Mouse (Mus musculus) liver, embryonic 15.5 days (tissue): ENCODE results near the gene Pou2f1. TPM values are rescaled to one million over a fixed set of nuclear protein-coding genes. Genes with fewer than 3 reads are reported as not detected.
A peak's percentile ranks its signal among the peaks of the same experiment; 100 is the strongest.

ENCODE experiments used
- ATAC-seq: fragments of 200-750 bp; cut with Nextera tagmentation; 2 replicates; pipeline ENCODE4 v1.8.0; 2017; ENCODE audit warnings: moderate number of reproducible peaks, mild to moderate bottlenecking, moderate library complexity; ENCODE audit not compliant: insufficient read depth
- H3K27ac ChIP-seq: fragments of 300-500 bp; sonication (generic); replicated peaks from 2 replicates; pipeline ENCODE4 v1.5.1; 2015; ENCODE audit warnings: mild to moderate bottlenecking, inconsistent platforms
- H3K27me3 ChIP-seq: fragments of 300-500 bp; sonication (generic); 2 replicates; pipeline ENCODE4 v1.6.1; 2015; ENCODE audit warnings: mild to moderate bottlenecking, inconsistent platforms
- H3K36me3 ChIP-seq: fragments of 300-500 bp; sonication (generic); replicated peaks from 2 replicates; pipeline ENCODE4 v1.6.1; 2015; ENCODE audit warnings: moderate library complexity, mild to moderate bottlenecking, inconsistent platforms
- H3K4me1 ChIP-seq: fragments of 300-500 bp; sonication (generic); replicated peaks from 2 replicates; pipeline ENCODE4 v1.6.1; 2015; ENCODE audit warnings: inconsistent platforms
- H3K4me2 ChIP-seq: fragments of 300-500 bp; sonication (generic); 2 replicates; pipeline ENCODE4 v1.6.1; 2015; ENCODE audit warnings: moderate library complexity, mild to moderate bottlenecking, inconsistent platforms
- H3K4me3 ChIP-seq: fragments of 300-500 bp; sonication (generic); replicated peaks from 2 replicates; pipeline ENCODE4 v1.5.1; 2015; ENCODE audit warnings: mild to moderate bottlenecking, inconsistent platforms
- H3K9ac ChIP-seq: fragments of 300-500 bp; sonication (generic); 2 replicates; pipeline ENCODE4 v1.6.1; 2015; ENCODE audit warnings: moderate library complexity, mild to moderate bottlenecking, inconsistent platforms
- H3K9me3 ChIP-seq: fragments of 300-500 bp; sonication (generic); replicated peaks from 2 replicates; pipeline ENCODE4 v1.6.1; 2016; ENCODE audit warnings: inconsistent platforms
- WGBS: fragments of 180-500 bp; shearing (Covaris S2); methylation state at CpG from one replicate; pipeline ENCODE4 v1.1.7; 2015; ENCODE audit warnings: mixed read lengths; ENCODE audit not compliant: insufficient replicate concordance; 5-methylcytosine and 5-hydroxymethylcytosine counted together
- polyA plus RNA-seq: library from polyadenylated mRNA; unstranded; fragments of >200 nt; fragmentation: Nextera tagmentation; extraction: Ambion mirVana; gene quantifications from 2 replicates; pipeline ENCODE4 v1.2.1, GENCODE M21; 2015

The Pou2f1 gene
- polyA plus RNA-seq, 1 experiment from 2014 or later: 3.0 TPM

DNA sequence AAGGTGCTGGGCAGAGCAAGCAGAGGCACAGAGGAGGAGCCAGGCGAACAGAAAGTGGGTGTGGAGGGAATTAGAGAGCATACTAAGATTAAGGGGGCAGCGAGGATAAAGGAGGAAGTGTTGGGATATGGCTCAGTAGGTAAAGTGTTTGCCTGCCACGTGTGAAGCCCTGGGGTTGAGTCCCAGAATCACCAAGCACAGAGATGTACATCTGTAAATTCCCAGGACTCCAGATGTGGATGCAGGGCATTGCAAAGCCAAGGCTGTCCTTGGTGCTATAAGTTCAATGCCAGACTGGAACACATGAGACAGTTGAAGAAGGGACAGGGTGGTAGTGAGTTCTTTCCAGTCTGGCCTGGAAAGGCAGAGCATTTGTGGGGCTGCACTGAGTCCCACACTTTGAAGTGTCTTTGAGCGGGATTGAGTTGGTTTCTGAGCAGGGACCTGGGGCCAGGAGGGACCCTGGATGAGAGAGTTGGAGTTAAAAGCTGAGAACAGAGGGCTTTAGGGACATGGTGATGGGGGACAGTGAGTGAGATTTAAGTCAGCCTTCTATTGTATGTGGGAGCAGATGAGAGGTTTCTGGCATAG lies 149.3 kb downstream of the Pou2f1 start:
- Histone ChIP-seq H3K4me1 (peaks cover 24% of the 10 kb centered on the region), H3K36me3 (no peaks in the 10 kb centered on the region), H3K4me3 (no peak overlapping the region), H3K9ac (no peak overlapping the region), H3K9me3 (no peaks in the 10 kb centered on the region), H3K4me2 (no peak overlapping the region), H3K27ac (no peak overlapping the region), H3K27me3 (no peaks in the 10 kb centered on the region)
- no peak for ATAC-seq
- WGBS: 40% methylated on average over 4 of the region's 4 CpGs

DNA sequence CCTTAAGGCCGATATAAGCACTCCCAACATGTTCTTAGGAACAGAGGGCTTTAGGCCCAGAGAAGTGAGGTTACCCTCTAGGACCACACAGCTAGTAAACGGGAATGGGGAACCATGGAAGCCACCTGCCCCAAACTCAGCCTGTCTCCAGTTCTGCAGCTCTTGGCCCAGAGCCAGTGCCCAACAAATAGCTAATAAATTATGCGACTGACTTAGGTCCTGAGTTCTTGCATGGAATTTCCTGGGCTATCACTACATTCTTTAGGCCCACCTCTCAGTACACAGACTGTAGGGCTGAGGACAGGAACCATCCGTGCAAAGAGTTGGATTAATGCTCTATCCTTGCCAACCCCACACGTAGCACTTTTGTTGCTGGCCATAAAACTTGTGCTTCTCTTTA lies 150.3 kb downstream of the Pou2f1 start:
- Histone ChIP-seq H3K4me2 (no peak overlapping the region), H3K9ac (no peak overlapping the region), H3K9me3 (no peaks in the 10 kb centered on the region), H3K27ac (no peak overlapping the region), H3K4me1 (peaks cover 24% of the 10 kb centered on the region), H3K36me3 (no peaks in the 10 kb centered on the region), H3K27me3 (peaks cover 2% of the 10 kb centered on the region), H3K4me3 (no peak overlapping the region)
- no peak for ATAC-seq
- WGBS: 66% methylated on average over 5 of the region's 5 CpGs

DNA sequence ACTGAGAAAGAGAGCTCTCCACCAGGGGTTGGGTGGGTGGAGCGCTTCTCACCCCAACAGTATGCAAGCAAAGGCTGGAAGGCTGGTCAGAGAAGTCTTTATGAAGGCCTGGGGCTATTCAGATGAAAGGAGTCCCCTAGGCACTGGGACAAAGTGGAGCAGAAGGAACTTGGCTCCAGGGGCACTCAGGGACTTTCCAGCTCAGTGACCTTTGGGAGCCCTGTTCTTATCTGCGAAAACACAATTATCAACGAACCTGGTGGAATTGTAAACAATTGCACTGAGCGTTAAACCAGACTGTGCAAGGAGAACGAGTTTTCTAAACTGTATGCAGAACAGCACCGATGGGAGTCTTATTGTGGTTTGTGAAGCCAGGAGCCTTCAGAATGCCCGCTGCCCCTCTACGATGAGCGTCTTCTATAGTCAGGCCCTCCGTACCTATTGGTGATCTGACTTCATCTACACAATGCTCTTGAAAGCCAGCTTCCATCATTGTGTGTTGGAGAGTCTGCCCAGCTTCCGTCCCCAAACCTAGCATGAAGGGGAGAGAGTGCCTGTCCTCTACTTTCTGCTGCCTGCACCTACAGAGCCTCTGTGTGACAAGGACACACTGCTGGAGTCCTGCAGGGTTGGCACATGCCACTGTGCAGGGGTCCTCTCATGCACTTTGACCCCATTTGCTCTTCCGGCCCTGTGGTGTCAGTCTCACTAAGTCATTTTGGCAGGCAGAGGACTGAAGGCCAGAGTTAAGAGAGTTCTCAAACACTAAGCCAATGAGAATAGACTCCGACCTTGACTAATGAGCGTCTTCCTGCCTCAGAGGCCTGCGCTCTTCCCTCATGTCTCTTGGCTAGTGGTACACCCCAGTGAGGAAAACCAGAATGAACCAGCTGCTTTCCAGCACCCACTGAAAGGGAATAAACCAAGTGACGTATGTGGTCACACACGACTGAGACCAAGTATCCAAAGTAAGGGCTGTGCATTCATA lies 152.7 kb downstream of the Pou2f1 start:
- H3K4me1 ChIP-seq: peaks cover 35% of the 10 kb centered on the region
- peaks cover 24% of the 10 kb centered on the region for H3K27me3 ChIP-seq
- H3K9me3 ChIP-seq: no peaks in the 10 kb centered on the region
- H3K36me3 ChIP-seq: no peaks in the 10 kb centered on the region
- WGBS: 55% methylated on average over 17 of the region's 17 CpGs
- no peak overlapping the region for H3K27ac ChIP-seq
- no peak overlapping the region for H3K4me3 ChIP-seq
- H3K4me2 ChIP-seq: peak overlapping the region; percentile 13; the same call in 1 of the 2 replicates
- H3K9ac ChIP-seq: no peak overlapping the region
- ATAC-seq: no peak

DNA sequence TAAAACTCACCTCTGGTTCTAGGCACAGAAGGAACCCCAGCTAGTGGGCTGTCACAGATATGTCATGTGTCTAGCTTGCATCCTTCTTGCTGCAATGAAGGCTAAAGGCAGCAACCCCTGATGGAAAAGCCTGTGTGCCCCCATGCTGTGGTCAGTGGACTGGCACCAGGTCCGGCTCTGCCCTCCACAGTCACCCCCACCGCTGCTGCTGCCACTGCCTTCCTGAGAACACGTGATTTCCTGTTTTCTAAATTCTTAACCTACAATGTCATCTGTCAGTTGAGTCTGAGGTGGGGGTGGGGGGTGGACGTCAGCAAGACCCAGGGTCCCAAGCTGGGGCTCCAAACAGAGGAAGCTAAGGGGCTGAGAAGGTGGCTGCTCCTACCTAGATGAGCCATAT lies 153.6 kb downstream of the Pou2f1 start:
- WGBS: 8% methylated on average over 4 of the region's 4 CpGs
- no peak for ATAC-seq
- H3K4me1 ChIP-seq: peaks cover 37% of the 10 kb centered on the region
- no peak overlapping the region for H3K4me3 ChIP-seq
- H3K27ac ChIP-seq: no peak overlapping the region
- no peak overlapping the region for H3K4me2 ChIP-seq
- H3K9me3 ChIP-seq: no peaks in the 10 kb centered on the region
- H3K36me3 ChIP-seq: no peaks in the 10 kb centered on the region
- H3K9ac ChIP-seq: no peak overlapping the region
- H3K27me3 ChIP-seq: peaks cover 32% of the 10 kb centered on the region

DNA sequence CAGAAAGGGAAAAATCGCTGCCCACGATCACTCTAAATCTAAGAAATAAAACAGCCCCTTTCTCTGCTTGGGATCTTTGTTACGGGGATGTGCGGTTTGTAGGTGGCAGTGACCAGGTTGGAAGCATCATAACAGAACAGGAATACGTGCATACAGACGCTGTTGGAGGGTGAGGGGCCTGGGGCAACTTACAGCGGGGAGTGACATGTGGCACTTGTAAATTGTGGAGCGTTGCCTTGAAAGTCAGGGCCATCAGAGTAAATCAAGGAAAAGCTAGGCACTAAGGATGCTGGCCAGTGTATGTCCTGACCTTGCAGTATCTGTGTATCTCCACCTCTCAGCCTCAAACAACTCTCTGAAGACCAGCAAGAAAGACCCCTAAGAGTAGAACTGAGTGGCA lies 154.1 kb downstream of the Pou2f1 start:
- H3K9ac ChIP-seq: no peak overlapping the region
- ATAC-seq: no peak
- no peaks in the 10 kb centered on the region for H3K36me3 ChIP-seq
- H3K4me3 ChIP-seq: no peak overlapping the region
- peaks cover 37% of the 10 kb centered on the region for H3K27me3 ChIP-seq
- WGBS: 78% methylated on average over 8 of the region's 8 CpGs
- H3K4me2 ChIP-seq: no peak overlapping the region
- H3K27ac ChIP-seq: no peak overlapping the region
- no peaks in the 10 kb centered on the region for H3K9me3 ChIP-seq
- H3K4me1 ChIP-seq: peaks cover 33% of the 10 kb centered on the region

DNA sequence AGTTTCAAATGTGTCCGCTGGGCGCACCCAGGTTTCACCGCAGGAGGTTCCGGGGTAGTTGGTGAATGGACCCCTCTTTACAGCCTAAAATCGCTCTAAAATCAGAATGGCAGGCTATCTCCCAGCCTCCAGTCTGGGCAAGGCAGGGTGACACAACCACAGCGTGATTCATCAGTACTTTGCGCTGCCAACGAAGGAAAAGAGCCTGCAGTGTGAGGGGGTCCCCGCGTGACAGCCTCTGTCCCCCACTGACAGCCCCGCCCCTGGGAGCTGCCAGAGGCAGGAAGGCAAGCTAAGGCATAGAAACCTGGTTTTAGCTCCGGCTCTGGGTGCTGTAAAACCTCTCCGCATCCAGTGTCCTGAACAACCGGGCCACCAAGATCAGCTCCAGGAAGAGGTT lies 157.1 kb downstream of the Pou2f1 start:
- H3K27me3 ChIP-seq: peaks cover 66% of the 10 kb centered on the region
- no peaks in the 10 kb centered on the region for H3K9me3 ChIP-seq
- H3K9ac ChIP-seq: no peak overlapping the region
- H3K4me1 ChIP-seq: peaks cover 42% of the 10 kb centered on the region
- 7% methylated on average over 14 of the region's 14 CpGs for WGBS
- H3K27ac ChIP-seq: no peak overlapping the region
- peak overlapping the region; percentile 54 for H3K4me3 ChIP-seq
- H3K36me3 ChIP-seq: no peaks in the 10 kb centered on the region
- H3K4me2 ChIP-seq: peak overlapping the region; percentile 87
- ATAC-seq: 0 out of 2 replicates have a peak, but pooled peaks have one; percentile 17

DNA sequence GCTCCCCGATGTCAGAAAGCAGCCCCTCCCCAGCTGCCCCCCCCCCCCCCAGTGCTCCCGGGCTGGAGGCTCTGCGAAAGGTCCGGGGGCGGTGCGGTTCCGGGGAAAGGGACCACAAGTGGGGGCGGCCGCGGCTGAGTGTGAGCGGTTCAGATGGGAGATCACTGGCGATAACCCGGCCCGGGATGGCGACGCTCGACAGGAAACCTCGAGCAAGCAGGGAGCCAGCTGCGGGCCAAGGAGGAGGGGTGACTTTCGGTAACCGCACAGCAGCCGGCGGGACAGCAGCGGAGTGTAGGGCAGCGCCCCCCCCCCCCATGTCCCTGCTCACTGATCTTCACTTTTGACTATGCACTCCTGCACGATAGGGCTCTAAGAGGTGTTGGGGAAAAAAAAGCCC lies 157.5 kb downstream of the Pou2f1 start:
- WGBS: under 1% methylated on average over 26 of the region's 26 CpGs
- peak overlapping the region; percentile 39; the same call in 1 of the 2 replicates for H3K9ac ChIP-seq
- H3K27me3 ChIP-seq: peaks cover 70% of the 10 kb centered on the region
- H3K9me3 ChIP-seq: no peaks in the 10 kb centered on the region
- peak; percentile 23 for ATAC-seq
- H3K4me2 ChIP-seq: peak overlapping the region; percentile 87
- peak overlapping the region; percentile 54 for H3K4me3 ChIP-seq
- no peak overlapping the region for H3K27ac ChIP-seq
- H3K4me1 ChIP-seq: peaks cover 41% of the 10 kb centered on the region
- no peaks in the 10 kb centered on the region for H3K36me3 ChIP-seq

DNA sequence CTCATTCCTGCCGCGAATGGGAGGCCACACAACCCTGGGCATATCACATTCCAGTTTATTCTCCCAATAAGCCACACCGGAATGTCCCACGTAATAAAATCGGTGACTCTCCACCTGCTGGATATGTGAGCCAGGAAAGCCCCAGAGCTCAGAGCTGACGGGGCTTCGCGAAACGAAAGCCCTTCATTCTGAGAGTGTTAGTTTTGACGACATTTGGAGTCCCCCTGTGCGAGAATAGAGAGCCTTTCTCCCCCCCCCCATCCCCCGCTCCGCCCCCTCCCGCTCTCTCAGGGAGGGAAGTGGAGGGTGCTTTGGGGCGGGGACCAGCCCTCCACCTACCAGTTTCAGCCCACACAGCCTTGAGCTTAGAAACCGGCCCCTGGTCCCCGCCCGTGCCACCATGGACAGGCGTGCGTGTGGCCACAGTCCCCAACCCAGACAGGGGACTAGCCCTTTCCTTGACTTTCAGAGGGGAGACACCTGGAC lies 158.0 kb downstream of the Pou2f1 start:
- Histone ChIP-seq H3K9ac (peak overlapping the region; percentile 39; the same call in 1 of the 2 replicates), H3K4me2 (peak overlapping the region; percentile 87), H3K27me3 (peaks cover 74% of the 10 kb centered on the region), H3K4me3 (peak overlapping the region; percentile 54), H3K36me3 (no peaks in the 10 kb centered on the region), H3K4me1 (peaks cover 37% of the 10 kb centered on the region), H3K27ac (no peak overlapping the region), H3K9me3 (no peaks in the 10 kb centered on the region)
- WGBS: 6% methylated on average over 19 of the region's 20 CpGs
- peak; percentile 53 for ATAC-seq

DNA sequence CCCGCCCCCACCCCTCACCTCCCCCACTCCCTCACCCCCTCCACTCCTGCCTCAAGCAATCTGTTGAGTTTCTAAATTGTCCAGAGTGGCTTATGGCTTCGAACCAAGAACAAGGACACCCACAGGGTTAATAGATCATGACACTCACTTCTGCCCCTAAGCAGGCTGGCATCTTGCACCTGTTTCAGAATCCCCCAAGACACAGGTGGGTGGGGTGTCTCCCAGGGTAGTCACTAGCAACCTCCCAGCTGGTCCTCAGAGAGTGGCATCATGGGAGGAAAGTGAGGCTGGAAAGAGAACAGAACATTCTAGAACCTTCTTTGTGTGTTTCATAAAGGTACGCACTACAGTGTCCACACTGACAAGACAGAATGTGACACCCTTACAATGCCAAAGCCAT lies 158.9 kb downstream of the Pou2f1 start:
- Histone ChIP-seq H3K9ac (no peak overlapping the region), H3K4me2 (no peak overlapping the region), H3K9me3 (no peaks in the 10 kb centered on the region), H3K4me1 (peaks cover 28% of the 10 kb centered on the region), H3K27me3 (peaks cover 83% of the 10 kb centered on the region), H3K36me3 (no peaks in the 10 kb centered on the region), H3K4me3 (no peak overlapping the region), H3K27ac (no peak overlapping the region)
- ATAC-seq: no peak
- 56% methylated on average over 3 of the region's 3 CpGs for WGBS

DNA sequence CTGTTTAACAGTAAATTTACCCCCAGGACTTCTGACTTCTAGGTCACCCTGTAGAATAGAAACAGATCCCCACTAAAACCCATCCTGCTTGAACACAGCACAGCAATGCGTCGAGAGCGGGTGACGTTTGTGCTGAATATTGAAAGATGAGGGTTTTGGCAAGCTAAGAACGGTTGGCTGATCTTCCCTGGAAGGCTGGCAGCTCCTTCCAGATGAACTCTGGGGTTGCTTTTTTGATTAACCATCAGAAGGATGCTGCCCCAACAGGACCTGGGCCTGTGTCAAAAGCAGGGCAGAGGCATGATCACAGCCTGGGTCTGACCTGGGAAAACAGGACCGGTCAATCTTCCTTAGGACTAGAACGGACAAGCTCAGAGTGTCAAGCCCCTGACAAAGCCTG lies 160.3 kb downstream of the Pou2f1 start:
- Histone ChIP-seq H3K4me3 (no peak overlapping the region), H3K27ac (no peak overlapping the region), H3K4me2 (no peak overlapping the region), H3K9me3 (no peaks in the 10 kb centered on the region), H3K27me3 (peaks cover 88% of the 10 kb centered on the region), H3K36me3 (no peaks in the 10 kb centered on the region), H3K9ac (no peak overlapping the region), H3K4me1 (peaks cover 27% of the 10 kb centered on the region)
- 82% methylated on average over 7 of the region's 7 CpGs for WGBS
- ATAC-seq: no peak

DNA sequence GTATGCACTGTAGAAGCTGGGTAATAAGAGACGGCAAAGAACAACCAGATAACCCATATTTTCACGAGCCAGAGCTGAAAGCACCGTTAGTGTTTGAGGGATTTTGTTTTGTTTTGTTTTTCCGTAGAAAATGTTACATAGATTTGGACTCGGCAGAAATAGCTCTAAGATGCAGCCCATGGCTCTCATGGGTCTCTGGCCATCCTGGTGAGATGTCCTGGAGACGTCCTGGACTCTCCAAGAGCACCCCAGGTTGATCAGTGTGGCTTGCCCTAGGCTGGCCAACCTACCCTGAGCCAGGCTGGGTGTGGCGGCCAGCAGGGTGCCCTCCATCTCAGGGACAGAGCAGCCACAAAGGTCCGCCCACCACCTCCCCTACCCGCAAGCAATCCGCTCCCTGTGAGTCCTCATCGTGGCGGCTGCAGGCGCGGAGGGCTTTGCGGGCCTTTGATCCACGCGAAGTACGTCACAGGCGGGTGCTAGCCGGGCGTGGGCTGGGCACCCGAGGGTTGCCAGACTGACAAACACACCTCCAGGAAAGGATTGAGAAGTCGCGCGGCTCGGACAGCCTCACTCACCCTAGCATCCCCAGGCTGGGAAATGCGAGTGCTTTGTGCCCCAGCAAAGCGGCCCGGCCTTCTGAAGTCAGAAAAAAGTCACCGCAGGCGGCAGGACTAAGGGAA lies 161.8 kb downstream of the Pou2f1 start:
- 14% methylated on average over 31 of the region's 31 CpGs for WGBS
- Histone ChIP-seq H3K27ac (no peak overlapping the region), H3K36me3 (no peaks in the 10 kb centered on the region), H3K4me3 (peak overlapping the region; percentile 18; the same call in 1 of the 2 replicates), H3K27me3 (peaks cover 85% of the 10 kb centered on the region), H3K9me3 (no peaks in the 10 kb centered on the region), H3K4me1 (peaks cover 26% of the 10 kb centered on the region), H3K9ac (no peak overlapping the region), H3K4me2 (peak overlapping the region; percentile 62)
- ATAC-seq: no peak
